Mouse (Mus musculus): ENCODE data around the gene Ano8. TPM values are rescaled to one million over a fixed set of nuclear protein-coding genes. Genes with fewer than 3 reads are reported as not detected.

Ano8 gene
- polyA plus RNA-seq, 1 experiment from 2014 or later, result 3.0 TPM

- Histone ChIP-seq H3K4me2 (peak overlapping the region; percentile 85), H3K27me3 (no peaks in the 10 kb centered on the region), H3K4me3 (peak overlapping the region; percentile 63), H3K9me3 (no peaks in the 10 kb centered on the region), H3K9ac (peak overlapping the region; percentile 78), H3K36me3 (peaks cover 71% of the 10 kb centered on the region), H3K4me1 (peaks cover 17% of the 10 kb centered on the region), H3K27ac (peak overlapping the region; percentile 87)
- ATAC-seq (ENCODE audit: insufficient number of reproducible peaks, insufficient read depth, low FRiP score, low TSS enrichment, low read depth), result peak; percentile 44
- under 1% methylated on average over 98 of the region's 121 CpGs for WGBS
Measured at GRCm38 (mm10) chr8:71476099-71476940, 9.4 kb downstream of the Ano8 start.

GRCm38 (mm10) chr8:71475702-71476075 is 10.1 kb downstream of the Ano8 start:
- no peaks in the 10 kb centered on the region for H3K27me3 ChIP-seq
- H3K27ac ChIP-seq, result peak overlapping the region; percentile 87
- 0 out of 2 replicates have a peak, but pooled peaks have one; percentile 15 for ATAC-seq (ENCODE audit: insufficient number of reproducible peaks, insufficient read depth, low FRiP score, low TSS enrichment, low read depth)
- peak overlapping the region; percentile 78 for H3K9ac ChIP-seq
- H3K36me3 ChIP-seq, result peaks cover 71% of the 10 kb centered on the region
- peaks cover 22% of the 10 kb centered on the region for H3K4me1 ChIP-seq
- 30% methylated on average over 4 of the region's 4 CpGs for WGBS
- peak overlapping the region; percentile 63 for H3K4me3 ChIP-seq
- H3K4me2 ChIP-seq, result peak overlapping the region; percentile 85
- H3K9me3 ChIP-seq, result no peaks in the 10 kb centered on the region

GRCm38 (mm10) chr8:71474785-71475701 is 10.7 kb downstream of the Ano8 start:
- Histone ChIP-seq H3K4me3 (no peak overlapping the region), H3K9ac (no peak overlapping the region), H3K27me3 (no peaks in the 10 kb centered on the region), H3K27ac (peak overlapping the region; percentile 87; the same call in 1 of the 2 replicates), H3K36me3 (peaks cover 69% of the 10 kb centered on the region), H3K4me2 (peak overlapping the region; percentile 85; the same call in 1 of the 2 replicates), H3K9me3 (no peaks in the 10 kb centered on the region), H3K4me1 (peaks cover 29% of the 10 kb centered on the region)
- WGBS, result 89% methylated on average over 25 of the region's 25 CpGs
- no peak for ATAC-seq (ENCODE audit: insufficient number of reproducible peaks, insufficient read depth, low FRiP score, low TSS enrichment, low read depth)

GRCm38 (mm10) chr8:71474344-71474743 is 11.4 kb downstream of the Ano8 start:
- H3K4me1 ChIP-seq, result peaks cover 34% of the 10 kb centered on the region
- WGBS, result 93% methylated on average over 18 of the region's 18 CpGs
- no peak for ATAC-seq (ENCODE audit: insufficient number of reproducible peaks, insufficient read depth, low FRiP score, low TSS enrichment, low read depth)
- no peak overlapping the region for H3K9ac ChIP-seq
- no peaks in the 10 kb centered on the region for H3K9me3 ChIP-seq
- H3K27me3 ChIP-seq, result no peaks in the 10 kb centered on the region
- H3K4me2 ChIP-seq, result no peak overlapping the region
- H3K4me3 ChIP-seq, result no peak overlapping the region
- H3K36me3 ChIP-seq, result peaks cover 64% of the 10 kb centered on the region
- H3K27ac ChIP-seq, result no peak overlapping the region

GRCm38 (mm10) chr8:71472601-71473386 is 13.0 kb downstream of the Ano8 start:
- 83% methylated on average over 8 of the region's 8 CpGs for WGBS
- H3K36me3 ChIP-seq, result peaks cover 54% of the 10 kb centered on the region
- no peaks in the 10 kb centered on the region for H3K27me3 ChIP-seq
- H3K4me2 ChIP-seq, result no peak overlapping the region
- H3K27ac ChIP-seq, result no peak overlapping the region
- H3K9me3 ChIP-seq, result no peaks in the 10 kb centered on the region
- H3K4me3 ChIP-seq, result no peak overlapping the region
- ATAC-seq (ENCODE audit: insufficient number of reproducible peaks, insufficient read depth, low FRiP score, low TSS enrichment, low read depth), result no peak
- H3K9ac ChIP-seq, result no peak overlapping the region
- peaks cover 34% of the 10 kb centered on the region for H3K4me1 ChIP-seq

GRCm38 (mm10) chr8:71471861-71472260 is 13.9 kb downstream of the Ano8 start:
- H3K27ac ChIP-seq, result no peak overlapping the region
- no peaks in the 10 kb centered on the region for H3K9me3 ChIP-seq
- no peak for ATAC-seq (ENCODE audit: insufficient number of reproducible peaks, insufficient read depth, low FRiP score, low TSS enrichment, low read depth)
- no peak overlapping the region for H3K4me3 ChIP-seq
- 95% methylated on average over 17 of the region's 17 CpGs for WGBS
- H3K36me3 ChIP-seq, result peaks cover 54% of the 10 kb centered on the region
- H3K27me3 ChIP-seq, result no peaks in the 10 kb centered on the region
- peaks cover 25% of the 10 kb centered on the region for H3K4me1 ChIP-seq
- H3K9ac ChIP-seq, result no peak overlapping the region
- H3K4me2 ChIP-seq, result no peak overlapping the region

- Histone ChIP-seq H3K4me1 (peaks cover 23% of the 10 kb centered on the region), H3K27ac (no peak overlapping the region), H3K4me3 (peak overlapping the region; percentile 81; the same call in 1 of the 2 replicates), H3K36me3 (peaks cover 54% of the 10 kb centered on the region), H3K9ac (peak overlapping the region; percentile 82; the same call in 1 of the 2 replicates), H3K4me2 (peak overlapping the region; percentile 92), H3K27me3 (no peaks in the 10 kb centered on the region), H3K9me3 (no peaks in the 10 kb centered on the region)
- 77% methylated on average over 5 of the region's 5 CpGs for WGBS
- ATAC-seq (ENCODE audit: insufficient number of reproducible peaks, insufficient read depth, low FRiP score, low TSS enrichment, low read depth), result no peak
Measured at GRCm38 (mm10) chr8:71470913-71471255, 14.9 kb downstream of the Ano8 start.

- H3K27ac ChIP-seq, result no peak overlapping the region
- H3K4me2 ChIP-seq, result peak overlapping the region; percentile 92
- no peak for ATAC-seq (ENCODE audit: insufficient number of reproducible peaks, insufficient read depth, low FRiP score, low TSS enrichment, low read depth)
Measured at GRCm38 (mm10) chr8:71470146-71470912, 15.4 kb downstream of the Ano8 start.

GRCm38 (mm10) chr8:71469411-71469810 is 16.4 kb downstream of the Ano8 start:
- H3K27ac ChIP-seq, result peak overlapping the region; percentile 48; the same call in 1 of the 2 replicates
- WGBS, result 1% methylated on average over 23 of the region's 24 CpGs
- peak overlapping the region; percentile 81 for H3K4me3 ChIP-seq
- H3K9me3 ChIP-seq, result no peaks in the 10 kb centered on the region
- H3K4me2 ChIP-seq, result peak overlapping the region; percentile 92
- H3K4me1 ChIP-seq, result peaks cover 25% of the 10 kb centered on the region
- H3K9ac ChIP-seq, result peak overlapping the region; percentile 82
- 0 out of 2 replicates have a peak, but pooled peaks have one; percentile 6 for ATAC-seq (ENCODE audit: insufficient number of reproducible peaks, insufficient read depth, low FRiP score, low TSS enrichment, low read depth)
- H3K27me3 ChIP-seq, result no peaks in the 10 kb centered on the region
- peaks cover 42% of the 10 kb centered on the region for H3K36me3 ChIP-seq

More at GRCm38 (mm10) chr8:71470146-71470912, 15.4 kb downstream of the Ano8 start:
- no peaks in the 10 kb centered on the region for H3K27me3 ChIP-seq
- no peaks in the 10 kb centered on the region for H3K9me3 ChIP-seq
- H3K4me3 ChIP-seq, result peak overlapping the region; percentile 81
- H3K4me1 ChIP-seq, result peaks cover 24% of the 10 kb centered on the region
- WGBS, result 87% methylated on average over 3 of the region's 3 CpGs
- peak overlapping the region; percentile 82 for H3K9ac ChIP-seq
- peaks cover 51% of the 10 kb centered on the region for H3K36me3 ChIP-seq

- under 1% methylated on average over 52 of the region's 52 CpGs for WGBS
- peak within 1 kb of the TSS; percentile 48; the same call in 1 of the 2 replicates for H3K27ac ChIP-seq
- H3K36me3 ChIP-seq, result peaks cover 37% of the 10 kb centered on the region
Measured at GRCm38 (mm10) chr8:71468916-71469315, 16.8 kb downstream of the Ano8 start, which contains the start of gene Dda1. Gene Dda1 (plus strand): TSS chr8:71469199.

More at GRCm38 (mm10) chr8:71468916-71469315, 16.8 kb downstream of the Ano8 start, which contains the start of gene Dda1:
- peak within 1 kb of the TSS; percentile 81 for H3K4me3 ChIP-seq
- H3K27me3 ChIP-seq, result no peaks in the 10 kb centered on the region
- ATAC-seq (ENCODE audit: insufficient number of reproducible peaks, insufficient read depth, low FRiP score, low TSS enrichment, low read depth), result peak; percentile 87
- no peaks in the 10 kb centered on the region for H3K9me3 ChIP-seq
- peaks cover 30% of the 10 kb centered on the region for H3K4me1 ChIP-seq
- H3K9ac ChIP-seq, result peak within 1 kb of the TSS; percentile 82
- peak within 1 kb of the TSS; percentile 92 for H3K4me2 ChIP-seq

Data from embryonic facial prominence, embryonic 13.5 days (tissue).